ENCODE assay signal across 16 mouse cellular contexts in genomic region chr19:55185074-55185473, GRCm38 (mm10). TPM values are rescaled to one million over a fixed set of nuclear protein-coding genes. Genes with fewer than 3 reads are reported as not detected.
DNase-seq lines count a peak whose midpoint lies in the region; ATAC-seq and TF ChIP-seq lines count a peak whose summit lies in the region.
"Had no signal": no experiment of that assay in that cellular context is flagged by ENCODE, and none has a peak within 500 bp of the region (broad histone marks: within the 10 kb centered on the region; RNA-seq: fewer than 3 reads in every experiment).

No protein-coding gene starts in this region.

- no peak overlapping the region for H3K27ac ChIP-seq in embryonic facial prominence, embryonic 14.5 days (replicated peaks; ENCODE audit: low read depth, low read length)
- H3K27ac ChIP-seq in embryonic facial prominence, embryonic 10.5 days (replicated peaks): no peak overlapping the region
- H3K27ac ChIP-seq in hindbrain, embryonic 13.5 days: peak overlapping the region; percentile 64
- H3K27ac ChIP-seq in neural tube, embryonic 13.5 days (replicated peaks): peak overlapping the region; percentile 28; the same call in 1 of the 2 replicates
- H3K27ac ChIP-seq: limb, embryonic 12.5 days had no signal

- TF ChIP-seq POLR2A in brain, embryonic 14.5 days (IDR thresholded peaks at IDR 0.05; ENCODE audit: borderline replicate concordance, extremely low read depth, insufficient read depth, insufficient read length, poor library complexity, severe bottlenecking): no peak

- DNase-seq in embryonic facial prominence, embryonic 14.5 days (ENCODE audit: low spot score): peak; percentile 17
- DNase-seq in embryonic facial prominence, embryonic 10.5 days (ENCODE audit: low spot score): no peak
- DNase-seq in brain, embryonic 14.5 days (ENCODE audit: low read depth): peak; percentile 54
- no peak for DNase-seq in right cerebral cortex, adult 18-20 months
- DNase-seq in adrenal gland, postnatal 36 days: no peak
- DNase-seq: adrenal gland, adult 8-10 months; kidney, postnatal 25 days; layer of hippocampus, postnatal 36 days; right cerebral cortex, postnatal 4 days had no signal

- no peaks in the 10 kb centered on the region for H3K27me3 ChIP-seq in embryonic facial prominence, embryonic 14.5 days (replicated peaks; ENCODE audit: control insufficient read depth, insufficient read depth, low read length)
- H3K27me3 ChIP-seq in embryonic facial prominence, embryonic 10.5 days (replicated peaks; ENCODE audit: low read depth, poor library complexity, severe bottlenecking): no peaks in the 10 kb centered on the region
- no peaks in the 10 kb centered on the region for H3K27me3 ChIP-seq in hindbrain, embryonic 13.5 days
- no peaks in the 10 kb centered on the region for H3K27me3 ChIP-seq in neural tube, embryonic 13.5 days
- H3K27me3 ChIP-seq: limb, embryonic 12.5 days had no signal

- H3K4me1 ChIP-seq in embryonic facial prominence, embryonic 14.5 days (ENCODE audit: control insufficient read depth, insufficient read depth, low read length): no peaks in the 10 kb centered on the region
- H3K4me1 ChIP-seq in embryonic facial prominence, embryonic 10.5 days: peaks cover 9% of the 10 kb centered on the region; the same call in 1 of the 2 replicates
- H3K4me1 ChIP-seq in hindbrain, embryonic 13.5 days (replicated peaks): peaks cover 11% of the 10 kb centered on the region
- peaks cover 9% of the 10 kb centered on the region for H3K4me1 ChIP-seq in neural tube, embryonic 13.5 days (replicated peaks)
- H3K4me1 ChIP-seq: limb, embryonic 12.5 days had no signal

- no peak overlapping the region for H3K4me2 ChIP-seq in embryonic facial prominence, embryonic 14.5 days (ENCODE audit: low read depth, low read length)
- no peak overlapping the region for H3K4me2 ChIP-seq in hindbrain, embryonic 13.5 days
- H3K4me2 ChIP-seq in neural tube, embryonic 13.5 days: no peak overlapping the region
- H3K4me2 ChIP-seq: limb, embryonic 12.5 days had no signal

- H3K4me3 ChIP-seq in embryonic facial prominence, embryonic 14.5 days (ENCODE audit: low read depth, low read length): no peak overlapping the region
- H3K4me3 ChIP-seq in embryonic facial prominence, embryonic 10.5 days: no peak overlapping the region
- no peak overlapping the region for H3K4me3 ChIP-seq in hindbrain, embryonic 13.5 days
- no peak overlapping the region for H3K4me3 ChIP-seq in neural tube, embryonic 13.5 days
- H3K4me3 ChIP-seq: limb, embryonic 12.5 days had no signal

- no peak overlapping the region for H3K9ac ChIP-seq in embryonic facial prominence, embryonic 14.5 days (ENCODE audit: low read depth, low read length)
- H3K9ac ChIP-seq in hindbrain, embryonic 13.5 days: no peak overlapping the region
- H3K9ac ChIP-seq in neural tube, embryonic 13.5 days: no peak overlapping the region
- H3K9ac ChIP-seq: limb, embryonic 12.5 days had no signal

- H3K36me3 ChIP-seq in embryonic facial prominence, embryonic 14.5 days (ENCODE audit: control insufficient read depth, insufficient read depth, low read length): no peaks in the 10 kb centered on the region
- no peaks in the 10 kb centered on the region for H3K36me3 ChIP-seq in embryonic facial prominence, embryonic 10.5 days (replicated peaks)
- no peaks in the 10 kb centered on the region for H3K36me3 ChIP-seq in hindbrain, embryonic 13.5 days
- no peaks in the 10 kb centered on the region for H3K36me3 ChIP-seq in neural tube, embryonic 13.5 days
- H3K36me3 ChIP-seq: limb, embryonic 12.5 days had no signal

- no peak for TF ChIP-seq CTCF in brain, embryonic 14.5 days (IDR thresholded peaks at IDR 0.05; ENCODE audit: borderline replicate concordance, extremely low read depth, insufficient read depth, insufficient read length)

- 71% methylated on average over 7 of the region's 7 CpGs for WGBS in embryonic facial prominence, embryonic 14.5 days
- 83% methylated on average over 7 of the region's 7 CpGs for WGBS in embryonic facial prominence, embryonic 10.5 days
- 41% methylated on average over 7 of the region's 7 CpGs for WGBS in hindbrain, embryonic 13.5 days
- 44% methylated on average over 7 of the region's 7 CpGs for WGBS in neural tube, embryonic 13.5 days

- no peak for ATAC-seq in embryonic facial prominence, embryonic 14.5 days (ENCODE audit: low read depth)
- ATAC-seq in hindbrain, embryonic 13.5 days (ENCODE audit: low FRiP score): peak; percentile 68
- ATAC-seq in neural tube, embryonic 13.5 days (ENCODE audit: low read depth): peak; percentile 75; the same call in 1 of the 2 replicates
- ATAC-seq in erythroblast, adult 5-6 weeks (replicated peaks; ENCODE audit: low FRiP score, poor library complexity, severe bottlenecking): no peak
- ATAC-seq: intestine, postnatal 0 days had no signal

- no peaks in the 10 kb centered on the region for H3K9me3 ChIP-seq in embryonic facial prominence, embryonic 14.5 days (ENCODE audit: control insufficient read depth, low read length)
- no peaks in the 10 kb centered on the region for H3K9me3 ChIP-seq in embryonic facial prominence, embryonic 10.5 days
- H3K9me3 ChIP-seq in hindbrain, embryonic 13.5 days: no peaks in the 10 kb centered on the region
- H3K9me3 ChIP-seq in neural tube, embryonic 13.5 days: no peaks in the 10 kb centered on the region
- H3K9me3 ChIP-seq: limb, embryonic 12.5 days had no signal

RNA-seq across cellular contexts. Expression of gene Tectb, which starts 4.5 kb away (rescaled TPM):
- 1.6 and 2.4 TPM in 2 replicates for polyA plus RNA-seq in embryonic facial prominence, embryonic 14.5 days (2014; fragmentation: Nextera tagmentation; extraction: Ambion mirVana)
- polyA plus RNA-seq in embryonic facial prominence, embryonic 10.5 days (2016; fragmentation: Nextera tagmentation; extraction: Ambion mirVana): not detected in 2 replicates
- 0.13 and 0.18 TPM in 2 replicates for polyA plus RNA-seq in brain, embryonic 14.5 days (2012; rRNA removed)
- 0.45 and 0.75 TPM in 2 replicates for polyA plus RNA-seq in hindbrain, embryonic 13.5 days (2015; fragmentation: Nextera tagmentation; extraction: Ambion mirVana)
- polyA plus RNA-seq in neural tube, embryonic 13.5 days (2015; fragmentation: Nextera tagmentation; extraction: Ambion mirVana): 0.27 and 0.29 TPM in 2 replicates
- total RNA-seq in adrenal gland, postnatal 36 days (2021): 1 to 10 TPM in 1 of 2 experiments, under 1 TPM in 1; 0.40 to 1.2 TPM
- total RNA-seq in erythroblast, adult 5-6 weeks (2015; ENCODE audit: low replicate concordance): not detected in 2 replicates
- total RNA-seq in erythroblast, adult 5-6 weeks (2017; ENCODE audit: low replicate concordance): not detected in 2 replicates
- total RNA-seq: granulocyte monocyte progenitor cell, adult 5-6 weeks; layer of hippocampus, postnatal 36 days had no signal
- polyA plus RNA-seq: intestine, postnatal 0 days; limb, embryonic 12.5 days had no signal

RNA-seq across cellular contexts. Expression of gene Gucy2g, which starts 56.0 kb away (rescaled TPM):
- polyA plus RNA-seq in embryonic facial prominence, embryonic 14.5 days (2014; fragmentation: Nextera tagmentation; extraction: Ambion mirVana): 0.06 TPM in 1 of 2 replicates, not detected in the other
- not detected in 2 replicates for polyA plus RNA-seq in embryonic facial prominence, embryonic 10.5 days (2016; fragmentation: Nextera tagmentation; extraction: Ambion mirVana)
- polyA plus RNA-seq in brain, embryonic 14.5 days (2012; rRNA removed): 0.03 and 0.05 TPM in 2 replicates
- polyA plus RNA-seq in hindbrain, embryonic 13.5 days (2015; fragmentation: Nextera tagmentation; extraction: Ambion mirVana): 0.08 and 0.09 TPM in 2 replicates
- polyA plus RNA-seq in neural tube, embryonic 13.5 days (2015; fragmentation: Nextera tagmentation; extraction: Ambion mirVana): not detected in 2 replicates
- total RNA-seq in adrenal gland, postnatal 36 days (2021): not detected
- total RNA-seq in erythroblast, adult 5-6 weeks (2015; ENCODE audit: low replicate concordance): 0.58 TPM in 1 of 2 replicates, not detected in the other
- total RNA-seq in erythroblast, adult 5-6 weeks (2017; ENCODE audit: low replicate concordance): not detected in 2 replicates
- total RNA-seq: adrenal gland, adult 8-10 months; granulocyte monocyte progenitor cell, adult 5-6 weeks had no signal
- polyA plus RNA-seq: heart, postnatal 0 days; limb, embryonic 12.5 days had no signal

RNA-seq across cellular contexts. Expression of gene Gpam, which starts 58.0 kb away (rescaled TPM):
- polyA plus RNA-seq in embryonic facial prominence, embryonic 14.5 days (2014; fragmentation: Nextera tagmentation; extraction: Ambion mirVana): 15.4 and 17.0 TPM in 2 replicates
- 18.1 and 20.4 TPM in 2 replicates for polyA plus RNA-seq in embryonic facial prominence, embryonic 10.5 days (2016; fragmentation: Nextera tagmentation; extraction: Ambion mirVana)
- polyA plus RNA-seq in brain, embryonic 14.5 days (2012; rRNA removed): 24.3 and 30.5 TPM in 2 replicates
- polyA plus RNA-seq in hindbrain, embryonic 13.5 days (2015; fragmentation: Nextera tagmentation; extraction: Ambion mirVana): 22.5 and 22.8 TPM in 2 replicates
- polyA plus RNA-seq in neural tube, embryonic 13.5 days (2015; fragmentation: Nextera tagmentation; extraction: Ambion mirVana): 19.0 and 19.6 TPM in 2 replicates
- total RNA-seq in adrenal gland, postnatal 36 days (2021): 100 to 1,000 TPM; 183 to 606 TPM
- 0.38 and 1.0 TPM in 2 replicates for total RNA-seq in erythroblast, adult 5-6 weeks (2015; ENCODE audit: low replicate concordance)
- total RNA-seq in erythroblast, adult 5-6 weeks (2017; ENCODE audit: low replicate concordance): 1.7 and 1.9 TPM in 2 replicates

Comparison
In these comparisons a context has a peak if more than half of its experiments do, and no peak if none do; other contexts are left out.
1. DNase-seq: peak in embryonic facial prominence, embryonic 14.5 days (single experiment) and brain, embryonic 14.5 days (single experiment); none in embryonic facial prominence, embryonic 10.5 days (single experiment), right cerebral cortex, adult 18-20 months (single experiment) and adrenal gland, postnatal 36 days (0 of 2).
2. ATAC-seq: peak in hindbrain, embryonic 13.5 days (single experiment) and neural tube, embryonic 13.5 days (single experiment); none in embryonic facial prominence, embryonic 14.5 days (single experiment) and erythroblast, adult 5-6 weeks (single experiment).
3. H3K27ac ChIP-seq: peak in hindbrain, embryonic 13.5 days (single experiment) and neural tube, embryonic 13.5 days (single experiment); none in embryonic facial prominence, embryonic 14.5 days (single experiment) and embryonic facial prominence, embryonic 10.5 days (single experiment).